Mouse (Mus musculus): Measurements from ENCODE around the gene Pitpnc1. TPM values are rescaled to one million over a fixed set of nuclear protein-coding genes. Genes with fewer than 3 reads are reported as not detected.

Gene Pitpnc1
- polyA plus RNA-seq, 1 experiment from 2014 or later = 21.5 TPM

DNA sequence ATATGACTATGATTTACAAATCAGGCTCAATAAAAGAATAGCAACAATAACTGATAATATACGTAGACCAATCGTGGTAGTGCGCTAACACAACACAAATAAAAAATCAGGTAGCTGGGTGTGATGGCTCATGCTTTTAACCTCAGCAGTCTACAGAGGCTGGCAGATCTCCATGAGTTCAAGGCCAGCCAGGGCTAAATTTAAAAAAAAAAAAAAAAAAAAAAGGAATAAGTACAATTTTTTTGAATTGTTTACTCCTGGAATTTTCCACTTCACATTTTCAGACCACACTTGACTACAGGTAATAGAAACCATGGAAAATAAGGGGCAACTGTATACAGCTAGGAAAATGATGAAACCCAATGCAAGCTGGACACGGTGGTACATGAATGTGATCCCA, 97.3 kb downstream of the Pitpnc1 start:
- no peak overlapping the region for H3K9ac ChIP-seq
- no peak overlapping the region for H3K4me2 ChIP-seq
- H3K27me3 ChIP-seq = no peaks in the 10 kb centered on the region
- WGBS = 96% methylated on average over 4 of the region's 4 CpGs
- H3K36me3 ChIP-seq = no peaks in the 10 kb centered on the region
- H3K9me3 ChIP-seq (replicated peaks) = no peaks in the 10 kb centered on the region
- H3K4me1 ChIP-seq = peaks cover 19% of the 10 kb centered on the region
- no peak overlapping the region for H3K4me3 ChIP-seq (replicated peaks)
- H3K27ac ChIP-seq = no peak overlapping the region
- ATAC-seq (replicated peaks; ENCODE audit: low FRiP score) = no peak

DNA sequence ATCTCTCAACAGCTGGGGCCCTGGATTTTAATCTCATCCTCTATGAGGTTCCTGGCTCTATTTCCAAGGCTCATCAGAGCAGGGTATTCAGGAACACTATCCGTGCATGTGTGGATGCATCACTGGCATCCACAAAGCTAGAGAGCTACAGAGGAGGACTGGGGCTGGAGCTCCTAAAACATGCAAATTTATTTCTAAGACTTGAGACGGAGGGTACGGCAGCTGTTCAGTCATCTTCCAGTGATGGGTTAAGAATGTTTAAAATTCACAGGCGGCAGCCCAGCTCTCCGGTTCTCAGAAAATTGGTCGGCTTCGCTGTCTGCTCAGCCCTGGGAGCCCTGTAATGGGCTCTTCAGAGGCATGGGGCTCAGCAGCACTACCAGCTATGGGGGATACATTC, 97.8 kb downstream of the Pitpnc1 start:
- H3K4me2 ChIP-seq = no peak overlapping the region
- no peaks in the 10 kb centered on the region for H3K9me3 ChIP-seq (replicated peaks)
- H3K27me3 ChIP-seq = no peaks in the 10 kb centered on the region
- H3K36me3 ChIP-seq = no peaks in the 10 kb centered on the region
- peaks cover 17% of the 10 kb centered on the region for H3K4me1 ChIP-seq
- no peak overlapping the region for H3K9ac ChIP-seq
- ATAC-seq (replicated peaks; ENCODE audit: low FRiP score) = no peak
- H3K4me3 ChIP-seq (replicated peaks) = no peak overlapping the region
- 79% methylated on average over 7 of the region's 7 CpGs for WGBS
- H3K27ac ChIP-seq = no peak overlapping the region

- no peak overlapping the region for H3K9ac ChIP-seq
- no peaks in the 10 kb centered on the region for H3K9me3 ChIP-seq (replicated peaks)
- H3K36me3 ChIP-seq = no peaks in the 10 kb centered on the region
- H3K27me3 ChIP-seq = no peaks in the 10 kb centered on the region
- H3K4me1 ChIP-seq = peaks cover 15% of the 10 kb centered on the region
- no peak overlapping the region for H3K4me3 ChIP-seq (replicated peaks)
- H3K4me2 ChIP-seq = no peak overlapping the region
- no peak for ATAC-seq (replicated peaks; ENCODE audit: low FRiP score)
- 82% methylated on average over 3 of the region's 3 CpGs for WGBS
- H3K27ac ChIP-seq = 0 out of 2 replicates have a peak overlapping the region, but pooled peaks have one; percentile 1
These were observed 100.0 kb downstream of the Pitpnc1 start for GRCm38 (mm10) chr11:107370476-107370875.

GRCm38 (mm10) chr11:107369661-107370060, 100.8 kb downstream of the Pitpnc1 start:
- no peaks in the 10 kb centered on the region for H3K36me3 ChIP-seq
- H3K4me2 ChIP-seq = no peak overlapping the region
- 82% methylated on average over 6 of the region's 6 CpGs for WGBS
- H3K9ac ChIP-seq = no peak overlapping the region
- H3K4me1 ChIP-seq = peaks cover 15% of the 10 kb centered on the region
- H3K9me3 ChIP-seq (replicated peaks) = no peaks in the 10 kb centered on the region
- H3K4me3 ChIP-seq (replicated peaks) = no peak overlapping the region
- no peak for ATAC-seq (replicated peaks; ENCODE audit: low FRiP score)
- no peak overlapping the region for H3K27ac ChIP-seq
- no peaks in the 10 kb centered on the region for H3K27me3 ChIP-seq

DNA sequence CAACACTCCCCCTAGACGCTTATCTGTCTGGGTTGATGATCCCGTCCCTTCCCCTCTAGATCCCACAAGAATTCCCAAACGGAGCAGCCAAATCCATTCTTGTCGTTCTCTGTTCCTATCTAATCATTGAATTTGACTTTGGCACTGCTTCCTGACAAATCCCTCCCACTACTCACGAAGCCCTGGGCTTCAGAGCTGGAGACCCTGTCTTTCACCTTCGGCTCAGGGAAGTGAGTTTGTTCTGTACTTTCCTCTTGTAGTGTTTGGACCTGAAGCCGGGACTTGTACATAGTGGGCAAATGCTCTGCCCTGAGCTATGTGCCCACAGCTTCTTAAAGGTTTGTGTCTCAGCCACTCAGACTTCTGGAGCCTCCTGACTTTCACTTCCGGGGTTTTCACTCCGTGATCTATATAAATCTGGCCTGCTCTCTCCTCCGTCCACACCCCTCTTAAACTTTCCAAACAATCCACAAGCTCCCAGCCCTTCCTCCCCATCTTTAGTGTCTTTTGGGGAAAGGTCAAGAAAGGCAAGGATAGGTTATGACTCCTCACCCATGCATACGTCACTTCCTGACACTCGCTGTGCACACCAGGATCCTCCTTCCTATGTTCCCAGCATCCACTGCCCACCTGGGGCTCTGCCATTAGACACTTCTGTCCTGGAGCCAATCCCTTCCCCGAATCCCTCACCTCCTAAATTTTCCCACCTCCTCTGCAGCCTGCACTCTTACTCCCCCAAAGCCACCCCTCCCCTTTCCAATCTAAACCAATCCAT, 104.4 kb downstream of the Pitpnc1 start:
- Histone ChIP-seq H3K9ac (no peak overlapping the region), H3K36me3 (no peaks in the 10 kb centered on the region), H3K4me2 (0 out of 2 replicates have a peak overlapping the region, but pooled peaks have one; percentile 12), H3K9me3 (replicated peaks) (no peaks in the 10 kb centered on the region), H3K27me3 (no peaks in the 10 kb centered on the region), H3K4me1 (peaks cover 17% of the 10 kb centered on the region; the same call in 1 of the 2 replicates), H3K27ac (no peak overlapping the region), H3K4me3 (replicated peaks) (no peak overlapping the region)
- no peak for ATAC-seq (replicated peaks; ENCODE audit: low FRiP score)
- WGBS = 56% methylated on average over 13 of the region's 13 CpGs

GRCm38 (mm10) chr11:107358695-107359094, 111.8 kb downstream of the Pitpnc1 start:
- H3K4me2 ChIP-seq = no peak overlapping the region
- no peak for ATAC-seq (replicated peaks; ENCODE audit: low FRiP score)
- peaks cover 25% of the 10 kb centered on the region for H3K4me1 ChIP-seq
- H3K9ac ChIP-seq = no peak overlapping the region
- H3K27ac ChIP-seq = no peak overlapping the region
- no peak overlapping the region for H3K4me3 ChIP-seq (replicated peaks)
- 80% methylated on average over 5 of the region's 5 CpGs for WGBS
- H3K36me3 ChIP-seq = no peaks in the 10 kb centered on the region
- no peaks in the 10 kb centered on the region for H3K27me3 ChIP-seq
- H3K9me3 ChIP-seq (replicated peaks) = no peaks in the 10 kb centered on the region

GRCm38 (mm10) chr11:107356224-107356623, 114.3 kb downstream of the Pitpnc1 start:
- Histone ChIP-seq H3K36me3 (no peaks in the 10 kb centered on the region), H3K4me3 (replicated peaks) (no peak overlapping the region), H3K9ac (no peak overlapping the region), H3K9me3 (replicated peaks) (no peaks in the 10 kb centered on the region), H3K27ac (no peak overlapping the region), H3K4me2 (no peak overlapping the region), H3K27me3 (no peaks in the 10 kb centered on the region), H3K4me1 (peaks cover 29% of the 10 kb centered on the region)
- ATAC-seq (replicated peaks; ENCODE audit: low FRiP score) = no peak
- 83% methylated on average over 7 of the region's 7 CpGs for WGBS

- Histone ChIP-seq H3K27me3 (no peaks in the 10 kb centered on the region), H3K27ac (peak overlapping the region; percentile 64; the same call in 1 of the 2 replicates), H3K4me1 (peaks cover 29% of the 10 kb centered on the region), H3K9me3 (replicated peaks) (no peaks in the 10 kb centered on the region), H3K9ac (no peak overlapping the region), H3K4me3 (replicated peaks) (no peak overlapping the region), H3K36me3 (no peaks in the 10 kb centered on the region), H3K4me2 (no peak overlapping the region)
- ATAC-seq (replicated peaks; ENCODE audit: low FRiP score) = no peak
- WGBS = 33% methylated on average over 3 of the region's 3 CpGs
These were observed 115.0 kb downstream of the Pitpnc1 start for GRCm38 (mm10) chr11:107355526-107355925.

DNA sequence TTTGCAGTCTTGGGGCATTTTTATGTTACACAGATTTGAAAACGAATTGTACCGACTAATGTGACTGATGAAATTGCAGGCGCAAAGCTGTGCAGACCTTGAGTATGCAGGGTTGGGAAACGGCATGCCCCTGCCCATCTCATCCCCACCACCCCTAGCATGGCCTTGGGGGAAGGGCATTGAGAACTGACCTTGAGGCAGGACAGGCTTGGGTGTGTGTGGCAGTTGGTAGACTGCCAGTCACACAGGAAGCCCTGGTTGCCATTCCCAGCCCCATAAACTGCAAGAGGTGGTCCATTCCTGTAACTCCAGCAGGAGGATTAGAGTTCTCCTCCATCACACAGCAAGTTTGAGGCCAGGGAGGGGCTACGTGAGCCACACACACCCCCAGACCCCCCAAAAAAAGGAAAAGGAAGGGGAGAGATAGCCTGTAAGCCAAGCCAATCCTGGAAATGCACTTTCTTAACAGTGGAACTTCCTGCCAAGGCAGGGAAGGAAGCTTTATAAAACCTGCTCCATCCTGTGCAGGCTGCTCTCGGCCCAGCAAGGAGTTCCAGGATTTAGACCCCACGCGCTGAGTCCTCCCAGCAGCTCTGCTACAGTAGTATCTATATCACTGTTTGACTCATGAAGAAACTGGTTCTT, 115.9 kb downstream of the Pitpnc1 start:
- H3K4me3 ChIP-seq (replicated peaks) = no peak overlapping the region
- no peak overlapping the region for H3K4me2 ChIP-seq
- ATAC-seq (replicated peaks; ENCODE audit: low FRiP score) = no peak; the same call in 1 of the 2 replicates
- peaks cover 29% of the 10 kb centered on the region for H3K4me1 ChIP-seq
- H3K9me3 ChIP-seq (replicated peaks) = no peaks in the 10 kb centered on the region
- 76% methylated on average over 8 of the region's 8 CpGs for WGBS
- no peaks in the 10 kb centered on the region for H3K27me3 ChIP-seq
- H3K36me3 ChIP-seq = no peaks in the 10 kb centered on the region
- peak overlapping the region; percentile 64 for H3K27ac ChIP-seq
- no peak overlapping the region for H3K9ac ChIP-seq

- no peak overlapping the region for H3K4me2 ChIP-seq
- H3K27ac ChIP-seq = no peak overlapping the region
- no peaks in the 10 kb centered on the region for H3K36me3 ChIP-seq
- H3K4me1 ChIP-seq = peaks cover 35% of the 10 kb centered on the region
- no peak overlapping the region for H3K9ac ChIP-seq
- no peak for ATAC-seq (replicated peaks; ENCODE audit: low FRiP score)
- H3K9me3 ChIP-seq (replicated peaks) = no peaks in the 10 kb centered on the region
- WGBS = 33% methylated on average over 7 of the region's 7 CpGs
- H3K27me3 ChIP-seq = no peaks in the 10 kb centered on the region
- H3K4me3 ChIP-seq (replicated peaks) = no peak overlapping the region
These were observed 117.9 kb downstream of the Pitpnc1 start for GRCm38 (mm10) chr11:107352596-107352995.

- no peak for ATAC-seq (replicated peaks; ENCODE audit: low FRiP score)
- Histone ChIP-seq H3K27ac (no peak overlapping the region), H3K4me3 (replicated peaks) (no peak overlapping the region), H3K4me1 (peaks cover 17% of the 10 kb centered on the region), H3K9me3 (replicated peaks) (no peaks in the 10 kb centered on the region), H3K27me3 (no peaks in the 10 kb centered on the region), H3K36me3 (no peaks in the 10 kb centered on the region), H3K9ac (no peak overlapping the region), H3K4me2 (no peak overlapping the region)
- WGBS = 90% methylated on average over 7 of the region's 7 CpGs
These were observed 120.7 kb downstream of the Pitpnc1 start for GRCm38 (mm10) chr11:107349756-107350155.

DNA sequence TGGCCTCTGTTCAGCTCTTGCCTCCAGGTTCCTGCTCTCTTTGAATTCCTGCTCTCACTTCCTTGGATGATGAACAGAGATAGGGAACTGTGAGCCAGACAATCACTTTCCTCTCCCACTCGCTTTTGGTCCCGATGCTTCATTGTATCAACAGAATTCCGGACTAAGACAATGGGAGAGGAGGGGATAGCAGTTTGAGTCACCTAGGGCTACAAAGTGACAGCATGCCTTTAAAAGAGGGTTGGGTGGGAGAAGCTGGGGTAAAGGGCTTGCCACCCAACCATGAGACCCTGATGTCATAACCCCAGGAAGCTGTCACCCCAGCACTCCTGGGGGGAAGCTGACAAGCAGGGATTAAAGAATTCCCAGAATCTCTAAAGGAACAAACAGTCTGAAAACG, 127.5 kb downstream of the Pitpnc1 start:
- 81% methylated on average over 4 of the region's 4 CpGs for WGBS
- Histone ChIP-seq H3K4me3 (replicated peaks) (no peak overlapping the region), H3K9ac (no peak overlapping the region), H3K27ac (no peak overlapping the region), H3K4me1 (peaks cover 32% of the 10 kb centered on the region), H3K4me2 (no peak overlapping the region), H3K9me3 (replicated peaks) (no peaks in the 10 kb centered on the region), H3K36me3 (no peaks in the 10 kb centered on the region), H3K27me3 (no peaks in the 10 kb centered on the region)
- ATAC-seq (replicated peaks; ENCODE audit: low FRiP score) = no peak
